Mouse (Mus musculus) megakaryocyte-erythroid progenitor cell, adult 5-6 weeks (primary cell): ENCODE measurements around the gene Cdyl2. TPM values are rescaled to one million over a fixed set of nuclear protein-coding genes. Genes with fewer than 3 reads are reported as not detected.
A peak's percentile ranks its signal among the peaks of the same experiment; 100 is the strongest.

Experiments
- ATAC-seq: replicated peaks from 2 replicates; pipeline ENCODE4 v1.8.0; 2016; ENCODE audit warnings: mild to moderate bottlenecking, inconsistent platforms; ENCODE audit not compliant: severe bottlenecking, poor library complexity, low FRiP score, low TSS enrichment
- total RNA-seq, 2 experiments: library from RNA; stranded (forward) in 1 of 2; stranded (reverse) in 1 of 2; fragments of 200-1000, 215-1000 nt in 1 of 2; fragments of >200 nt in 1 of 2; fragmentation: Nextera tagmentation in 1 of 2; gene quantifications; 2 replicates each; pipeline ENCODE4 v1.2.3; 2014 to 2017

The Cdyl2 gene
- total RNA-seq, 2 experiments from 2014 or later: 2.4 to 3.6 TPM

DNA sequence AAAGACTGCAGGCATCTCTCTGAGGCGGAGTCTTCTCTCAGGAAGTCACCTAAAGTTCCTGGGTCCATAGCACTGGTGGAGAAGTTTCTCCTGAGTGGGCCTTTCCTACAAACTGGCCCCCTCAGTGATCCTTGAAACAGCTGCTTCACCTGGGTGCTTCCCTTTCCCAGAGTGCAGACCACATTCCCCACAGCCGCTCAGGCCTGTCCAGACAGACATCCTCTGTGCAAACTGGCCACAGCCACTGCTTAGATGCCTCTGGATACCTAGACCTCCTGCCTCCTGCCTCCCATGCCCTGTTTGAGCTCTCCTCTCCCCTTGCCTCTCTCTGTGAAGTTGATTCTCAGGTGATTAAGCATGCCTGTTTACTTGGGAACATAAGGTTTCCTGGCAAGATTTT is 156.1 kb downstream of the Cdyl2 start:
- no peak for ATAC-seq

DNA sequence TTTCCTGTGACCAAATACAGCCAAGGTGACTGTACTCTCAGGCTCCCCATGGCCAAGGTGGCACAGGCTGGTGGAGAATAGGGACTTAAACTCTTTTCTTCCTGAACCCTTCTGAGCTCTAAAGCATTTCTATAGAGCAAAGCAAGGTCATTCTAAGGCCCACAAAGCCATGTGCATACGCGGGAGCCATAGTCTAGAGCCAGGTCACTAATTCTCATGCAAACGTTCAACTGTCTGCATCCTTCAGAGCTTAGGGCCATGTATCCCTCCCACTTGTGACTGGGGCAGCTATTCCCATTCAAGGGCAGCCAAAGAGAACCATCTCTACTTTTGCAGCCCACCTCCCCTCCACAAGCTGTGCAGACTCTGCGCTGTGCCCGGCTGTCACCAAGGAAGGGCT is 159.7 kb downstream of the Cdyl2 start:
- ATAC-seq: no peak

DNA sequence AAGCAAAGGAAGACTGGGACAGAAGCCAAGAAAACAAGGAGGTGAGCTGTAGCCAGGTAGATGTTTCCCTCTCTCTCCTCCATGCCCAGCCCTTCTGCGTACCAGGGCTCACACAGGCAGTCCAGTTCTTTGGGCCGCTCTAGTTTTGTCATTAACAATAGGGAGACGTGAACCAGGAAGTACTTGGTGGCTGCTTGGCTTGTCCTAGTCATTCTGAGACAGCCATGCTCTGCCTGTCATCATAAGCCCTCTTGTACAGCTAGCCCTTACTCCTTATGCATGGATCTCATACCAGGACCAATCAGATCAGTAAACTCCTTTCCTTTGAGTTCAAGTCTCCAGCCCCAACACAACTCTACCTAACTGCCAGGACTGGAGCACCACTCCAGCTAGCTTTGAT is 180.0 kb downstream of the Cdyl2 start:
- ATAC-seq: no peak

DNA sequence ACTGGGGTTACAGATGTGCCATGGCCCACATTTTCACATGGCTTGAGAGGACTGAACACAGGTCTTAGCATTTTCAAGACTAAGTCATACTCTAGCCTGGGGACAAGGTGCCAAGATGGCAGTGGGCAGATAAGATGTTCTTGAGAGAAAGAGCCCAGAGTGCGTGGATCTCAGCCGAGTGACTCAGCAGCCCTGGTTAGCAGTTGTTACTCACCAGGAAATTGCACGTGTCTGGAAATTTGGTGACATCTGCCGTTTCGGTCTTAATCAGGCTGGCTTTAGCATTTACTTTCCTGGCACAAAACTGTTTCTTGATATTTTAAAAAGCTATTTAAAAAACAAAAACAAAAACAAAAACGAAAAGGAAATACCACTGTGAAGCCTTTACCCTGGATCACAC is 180.5 kb downstream of the Cdyl2 start:
- ATAC-seq: peak; percentile 95

DNA sequence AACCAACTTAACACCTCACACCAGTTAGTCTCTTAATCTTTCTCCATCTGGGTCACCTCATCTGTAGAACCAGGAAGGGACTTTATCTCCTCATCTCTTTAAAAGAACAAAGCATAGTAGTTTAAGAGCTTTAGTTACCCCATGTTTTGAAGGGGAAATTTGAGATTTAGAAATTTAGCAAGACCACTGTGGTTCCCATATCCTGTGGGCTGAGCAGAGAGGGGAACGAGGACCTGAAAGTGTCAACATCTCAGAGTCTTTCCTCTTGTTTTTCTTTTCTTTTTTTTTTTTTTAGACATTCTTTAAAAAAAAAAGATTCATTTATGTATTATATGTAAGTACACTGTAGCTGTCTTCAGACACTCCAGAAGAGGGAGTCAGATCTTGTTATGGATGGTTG is 189.4 kb downstream of the Cdyl2 start:
- no peak for ATAC-seq

GRCm38 (mm10) chr8:116542842-116543241 is 189.9 kb downstream of the Cdyl2 start:
- ATAC-seq: no peak

- ATAC-seq: no peak
These were observed 192.7 kb downstream of the Cdyl2 start for GRCm38 (mm10) chr8:116540136-116540535.

GRCm38 (mm10) chr8:116538763-116539162 is 194.0 kb downstream of the Cdyl2 start:
- ATAC-seq: no peak

DNA sequence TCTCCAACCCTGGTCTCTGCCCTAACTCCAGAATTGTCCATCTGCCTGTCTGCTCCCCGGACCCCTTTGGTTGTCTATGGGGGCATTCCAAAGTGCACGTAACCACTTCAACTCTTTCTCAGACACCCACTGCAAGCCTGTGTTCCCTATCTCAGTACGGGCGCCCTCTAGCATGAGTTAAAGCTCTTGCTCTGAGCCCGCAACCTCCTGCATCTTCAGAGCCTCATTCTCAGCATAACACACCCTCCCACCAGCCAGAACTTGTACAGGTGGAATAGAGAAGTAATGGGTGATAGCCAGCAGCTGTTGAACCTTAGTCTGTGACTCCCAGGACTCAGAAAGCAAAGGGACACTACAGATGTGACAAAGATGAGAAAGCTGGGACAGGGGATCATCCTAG is 196.0 kb downstream of the Cdyl2 start:
- ATAC-seq: no peak

DNA sequence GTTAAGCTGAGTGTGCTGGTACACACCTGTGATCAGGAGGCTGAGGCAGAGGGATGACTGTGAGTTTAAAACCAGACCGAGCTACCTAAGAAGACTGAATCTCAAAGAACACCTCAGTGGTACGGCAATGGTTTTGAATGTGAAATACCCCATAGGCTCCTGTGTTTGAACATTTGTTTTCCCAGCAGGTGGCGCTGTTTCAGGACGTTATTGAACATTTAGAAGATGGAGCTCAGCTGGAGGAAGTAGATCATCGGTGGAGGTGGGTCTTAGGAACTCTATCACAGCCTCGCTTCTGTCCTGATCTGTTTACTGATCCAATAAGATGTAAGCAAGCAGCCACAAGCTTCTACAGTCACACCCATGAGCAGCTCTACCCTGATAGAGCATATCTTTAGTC is 199.7 kb downstream of the Cdyl2 start:
- ATAC-seq: no peak

DNA sequence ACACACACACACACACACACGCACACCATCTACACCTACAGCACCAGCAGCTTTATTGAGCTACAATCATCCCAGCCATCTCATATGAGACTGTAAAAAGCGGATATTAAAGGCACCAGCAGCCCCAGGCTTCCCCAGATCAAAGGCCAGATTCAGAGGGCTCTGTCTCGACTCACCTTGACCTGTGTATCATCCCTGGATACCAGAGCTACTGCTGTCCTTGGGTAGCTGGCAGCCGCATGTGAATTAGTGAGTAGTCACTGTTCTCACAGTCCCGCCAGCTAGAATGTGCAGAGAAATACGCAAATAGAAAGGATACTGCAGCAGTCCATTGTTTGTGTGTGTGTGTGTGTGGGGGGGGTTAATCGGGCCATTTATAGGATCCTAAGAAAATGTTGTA is 204.1 kb downstream of the Cdyl2 start:
- ATAC-seq: no peak

DNA sequence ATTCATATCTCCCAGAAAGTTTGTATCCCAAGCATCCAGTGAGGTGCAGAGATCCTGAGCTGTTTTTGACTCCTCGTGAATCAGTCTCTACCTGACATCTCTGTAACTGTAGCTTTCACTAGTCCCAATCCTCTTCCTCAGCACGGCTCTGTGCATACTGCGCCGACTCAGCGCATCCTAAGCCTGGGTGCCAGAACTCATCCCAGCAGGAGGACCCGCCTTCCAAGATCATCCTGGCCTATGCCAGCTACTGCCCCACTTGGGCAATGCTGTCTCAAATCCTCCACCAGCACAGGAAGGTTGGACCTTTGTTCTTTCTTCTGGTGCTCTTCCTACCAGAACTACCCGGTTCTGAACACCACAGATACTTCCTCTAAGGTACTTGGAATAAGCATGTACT is 207.9 kb downstream of the Cdyl2 start:
- ATAC-seq: no peak

Other genes with a start within 250 kb of the Cdyl2 start
- gene Dynlrb2, start 228.0 kb downstream of the Cdyl2 start, total RNA-seq (2014; fragmentation: Nextera tagmentation): not detected in 2 replicates
- not detected in 2 replicates for gene Dynlrb2, start 228.0 kb downstream of the Cdyl2 start, total RNA-seq (2017)
- gene Cmc2, start 188.5 kb upstream of the Cdyl2 start, total RNA-seq (2014; fragmentation: Nextera tagmentation): 45.4 and 48.0 TPM in 2 replicates
- gene Cmc2, start 188.5 kb upstream of the Cdyl2 start, total RNA-seq (2017): 51.6 and 53.3 TPM in 2 replicates
- gene Cenpn, start 188.7 kb upstream of the Cdyl2 start, total RNA-seq (2014; fragmentation: Nextera tagmentation): 48.4 and 59.1 TPM in 2 replicates
- 44.1 and 44.8 TPM in 2 replicates for gene Cenpn, start 188.7 kb upstream of the Cdyl2 start, total RNA-seq (2017)
- gene Atmin, start 210.4 kb upstream of the Cdyl2 start, total RNA-seq (2014; fragmentation: Nextera tagmentation): 15.5 and 19.7 TPM in 2 replicates
- 10.9 and 18.4 TPM in 2 replicates for gene Atmin, start 210.4 kb upstream of the Cdyl2 start, total RNA-seq (2017)
- 0.64 TPM in 1 of 2 replicates, not detected in the other for gene 1700030J22Rik, start 246.0 kb upstream of the Cdyl2 start, total RNA-seq (2014; fragmentation: Nextera tagmentation)
- gene 1700030J22Rik, start 246.0 kb upstream of the Cdyl2 start, total RNA-seq (2017): 0.38 TPM in 1 of 2 replicates, not detected in the other